Mouse (Mus musculus): Measurements from ENCODE around the gene Vwa3a.

- TF ChIP-seq POLR2A (IDR thresholded peaks at IDR 0.05; ENCODE audit: insufficient read depth, low read length) (no peak), CTCF (IDR thresholded peaks at IDR 0.05; ENCODE audit: low read depth, low read length) (no peak)
Observed at GRCm38 (mm10) chr7:120746029-120746428, 6.9 kb downstream of the Vwa3a start.

Data from ES-Bruce4 (cell line).